Mouse (Mus musculus) layer of hippocampus, adult 9-10 months (tissue): ENCODE data around the gene Rapgef5.

Experiments
- DNase-seq: peaks from one replicate; pipeline ENCODE4 v3.0.0; 2022; ENCODE audit warnings: low spot score

Rapgef5 gene

DNA sequence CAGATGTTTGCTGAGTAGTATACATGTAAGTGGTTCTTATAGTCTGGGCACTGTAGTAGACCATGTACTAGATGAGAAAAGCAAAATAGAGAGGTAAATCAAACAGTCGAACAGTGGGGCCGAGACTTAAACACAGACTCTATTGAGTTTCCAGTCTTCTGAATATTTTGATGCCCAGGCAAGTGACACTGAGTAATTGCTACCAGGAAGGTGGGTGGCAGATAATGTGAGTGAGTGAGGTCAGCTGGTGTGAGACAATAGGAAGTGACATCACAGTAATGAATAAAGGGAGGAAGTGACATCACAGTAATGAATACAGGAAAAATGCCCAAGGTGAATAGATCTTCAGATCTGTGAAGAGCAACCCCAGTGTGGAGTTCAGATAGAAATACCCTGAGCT is at the start of gene Rapgef5:
Gene Rapgef5, plus strand, starts transcription at position 301 of the 400 bp plus-strand sequence.
- no peak for DNase-seq

GRCm38 (mm10) chr12:117468329-117468728 is 48.0 kb upstream of the Rapgef5 start:
- DNase-seq = no peak

DNA sequence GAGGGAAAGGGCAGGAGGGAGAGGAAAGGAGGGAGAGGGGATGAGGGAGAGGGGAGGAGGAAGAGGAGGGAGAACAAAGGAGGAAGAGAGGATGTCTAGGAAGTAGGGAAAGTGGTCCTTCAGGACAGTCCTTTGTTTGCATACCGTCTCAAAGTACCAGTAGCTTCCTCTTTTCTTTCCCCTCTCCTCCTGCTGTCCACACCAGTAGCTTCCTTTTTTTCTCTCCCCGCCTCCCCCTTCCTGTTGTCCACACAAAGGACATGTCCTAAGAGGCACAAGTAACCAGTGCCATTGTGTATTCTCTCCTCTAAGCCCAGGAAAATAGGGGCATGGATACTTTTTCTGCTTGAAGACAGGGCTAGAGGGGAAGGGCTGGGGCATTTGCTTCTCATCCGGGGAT is 37.3 kb upstream of the Rapgef5 start:
- no peak for DNase-seq

DNA sequence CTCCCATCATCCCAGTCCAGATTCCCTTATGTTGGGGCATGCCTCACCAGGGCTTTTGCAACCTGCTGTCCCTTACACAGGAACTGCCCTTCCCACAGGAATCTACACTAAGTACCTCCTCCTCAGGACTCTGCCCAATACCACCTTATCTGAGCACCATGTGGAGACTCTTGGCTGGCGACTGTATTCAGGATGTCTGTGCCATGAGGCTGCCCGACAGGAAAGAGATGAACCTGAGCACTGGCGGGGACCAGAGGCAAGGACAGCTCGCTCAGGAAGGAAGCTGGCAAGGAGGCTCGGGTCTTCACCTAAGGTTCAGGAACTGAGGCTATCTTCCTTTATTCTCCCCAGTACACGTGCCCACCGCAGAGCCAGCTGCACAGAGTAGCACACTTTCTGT is 36.6 kb upstream of the Rapgef5 start:
- no peak for DNase-seq

GRCm38 (mm10) chr12:117480958-117481357 is 35.3 kb upstream of the Rapgef5 start:
- no peak for DNase-seq

DNA sequence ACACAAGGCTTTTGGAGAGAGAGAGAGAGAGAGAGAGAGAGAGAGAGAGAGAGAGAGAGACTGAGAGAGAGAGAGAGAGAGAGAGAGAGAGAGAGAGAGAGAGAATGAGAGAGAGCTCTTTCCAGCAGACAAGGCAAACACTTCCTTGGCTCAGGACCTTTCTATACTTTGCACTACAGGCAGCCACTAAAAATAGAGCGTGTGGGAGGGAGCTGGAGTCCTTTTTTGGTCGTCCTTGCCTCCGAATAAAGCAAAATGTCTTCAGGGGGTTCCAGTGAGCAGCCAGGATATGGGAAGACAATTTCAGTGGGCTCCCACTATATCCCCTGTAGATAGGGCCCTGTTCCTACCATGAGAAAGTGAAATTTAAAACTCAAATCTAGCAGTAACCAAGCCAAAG is 33.6 kb upstream of the Rapgef5 start:
- no peak for DNase-seq

- DNase-seq = no peak
Observed at GRCm38 (mm10) chr12:117486118-117487057, 29.9 kb upstream of the Rapgef5 start.

DNA sequence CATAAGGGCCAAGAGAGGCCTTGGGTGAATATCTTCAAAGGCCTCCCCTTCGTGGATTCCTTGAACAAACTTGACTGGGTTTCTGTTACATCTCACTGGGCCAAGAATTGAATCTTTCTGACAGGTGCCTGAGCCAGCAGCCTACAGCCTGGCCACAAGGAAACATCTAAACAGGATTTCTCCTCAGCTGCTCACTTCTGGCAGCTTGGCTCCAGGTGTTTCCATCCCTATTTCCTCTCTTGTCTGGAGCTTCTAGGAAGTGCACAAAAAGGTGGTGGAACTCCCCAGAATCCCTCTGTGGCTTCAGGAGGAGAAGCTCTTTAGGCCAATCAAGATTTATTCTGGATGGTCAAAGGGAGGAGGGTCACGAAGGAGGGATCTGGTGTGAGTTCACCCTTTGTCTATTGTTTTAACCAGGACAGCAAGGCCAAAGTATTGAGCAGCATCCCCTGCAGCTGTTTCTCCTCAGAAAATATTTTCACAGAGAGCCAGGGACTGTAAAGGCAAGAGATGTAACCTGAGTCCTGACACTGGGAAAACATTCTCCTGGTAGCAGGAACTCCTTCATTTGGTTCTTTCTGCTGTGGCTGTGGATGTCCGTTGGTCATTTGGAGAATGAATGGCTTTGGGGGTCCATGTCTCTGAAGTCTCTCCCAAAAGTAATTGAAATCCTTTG is 19.6 kb upstream of the Rapgef5 start:
- no peak for DNase-seq

- peak; percentile 33 for DNase-seq
Observed at GRCm38 (mm10) chr12:117497361-117497760, 18.9 kb upstream of the Rapgef5 start.

DNA sequence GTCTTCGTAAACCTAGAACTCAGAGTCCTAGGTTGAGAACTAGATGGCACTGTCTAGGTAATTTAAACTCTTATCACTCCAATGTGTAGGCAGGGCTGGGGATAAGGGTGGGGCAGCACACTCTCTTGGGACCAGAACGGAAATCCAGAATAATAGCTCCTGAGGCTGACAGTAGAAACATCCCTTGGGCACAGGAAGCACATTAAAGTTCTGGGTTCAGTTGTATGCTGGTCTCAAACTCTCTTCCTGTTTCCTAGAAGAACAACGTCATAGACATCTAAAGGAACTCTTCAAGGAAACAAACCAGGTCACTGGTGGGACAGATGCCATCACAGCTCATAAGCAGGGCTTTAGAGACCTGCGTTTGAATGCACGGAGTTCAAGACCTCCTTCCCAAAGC is 17.0 kb upstream of the Rapgef5 start:
- DNase-seq = no peak

- no peak for DNase-seq
Observed at GRCm38 (mm10) chr12:117501180-117501579, 15.1 kb upstream of the Rapgef5 start.

- no peak for DNase-seq
Observed at GRCm38 (mm10) chr12:117502834-117503233, 13.4 kb upstream of the Rapgef5 start.

GRCm38 (mm10) chr12:117505163-117505562 is 11.1 kb upstream of the Rapgef5 start:
- DNase-seq = no peak

- DNase-seq = no peak
Observed at GRCm38 (mm10) chr12:117507772-117508171, 8.5 kb upstream of the Rapgef5 start.

- no peak for DNase-seq
Observed at GRCm38 (mm10) chr12:117509919-117510318, 6.4 kb upstream of the Rapgef5 start.

GRCm38 (mm10) chr12:117512468-117512867 is 3.8 kb upstream of the Rapgef5 start:
- no peak for DNase-seq

GRCm38 (mm10) chr12:117513150-117513932 is 2.9 kb upstream of the Rapgef5 start:
- DNase-seq = no peak

GRCm38 (mm10) chr12:117517275-117517936 is 1.1 kb downstream of the Rapgef5 start:
- DNase-seq = no peak

DNA sequence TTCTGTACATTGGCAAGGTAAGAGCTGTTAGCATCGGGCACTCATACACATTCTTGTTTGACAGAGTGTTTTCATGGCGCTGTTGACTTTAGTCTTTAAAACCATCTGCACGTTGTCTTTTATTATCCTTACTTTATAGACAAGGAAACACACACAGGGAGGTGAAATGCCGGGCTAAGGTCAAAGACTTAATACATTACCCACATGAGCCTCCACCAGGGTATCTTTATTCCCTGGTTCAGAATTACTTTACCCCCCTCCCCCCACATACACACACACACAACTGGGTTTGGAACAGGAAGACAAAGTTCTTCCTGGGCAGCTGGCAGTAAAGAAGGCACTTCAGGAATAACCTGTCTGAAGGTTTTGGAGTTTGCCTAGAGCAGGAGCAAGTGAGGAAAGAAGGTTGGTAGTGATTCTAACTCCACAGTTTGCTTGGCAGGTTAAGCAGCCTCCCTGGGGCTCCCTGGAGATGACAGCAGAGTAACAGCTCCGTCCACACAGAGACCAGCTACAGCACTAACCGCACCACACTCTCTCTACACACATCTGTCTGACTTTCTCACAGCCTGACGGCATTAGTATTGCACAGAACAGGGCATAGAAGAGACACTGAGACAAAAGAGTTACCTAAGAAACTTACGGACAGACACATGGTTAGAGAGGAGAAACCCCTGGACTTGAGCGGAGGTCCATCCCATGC is 8.2 kb downstream of the Rapgef5 start:
- DNase-seq = no peak

- DNase-seq = no peak
Observed at GRCm38 (mm10) chr12:117527889-117528288, 11.6 kb downstream of the Rapgef5 start.

DNA sequence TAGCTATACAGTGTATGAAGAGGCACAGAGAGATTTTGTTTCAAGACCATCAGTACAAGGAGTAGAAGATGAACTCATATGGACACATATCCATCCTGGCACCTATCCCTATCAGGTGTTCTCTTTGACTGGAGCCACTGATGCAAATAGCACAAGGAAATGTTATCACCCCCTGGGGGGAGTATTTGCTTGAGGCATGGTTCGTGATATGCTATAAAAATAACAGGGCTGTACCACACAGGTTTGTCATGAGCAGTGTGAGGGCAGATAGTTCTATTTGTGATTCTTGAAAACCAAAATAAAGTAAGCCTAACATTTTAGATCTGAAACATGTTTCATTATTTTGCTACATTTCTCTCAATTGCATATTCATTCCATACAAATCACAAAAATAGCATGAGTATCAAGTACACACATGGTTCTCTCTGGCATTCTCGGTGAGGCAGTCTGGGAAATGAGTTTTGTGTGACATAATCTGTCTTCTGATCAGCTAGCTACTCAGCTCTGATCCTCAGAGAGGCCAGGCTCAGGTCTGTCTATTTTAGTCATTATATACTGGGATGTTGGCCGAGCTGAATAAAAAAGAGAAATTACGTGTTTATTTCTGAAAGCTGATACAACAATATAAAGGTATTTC is 12.3 kb downstream of the Rapgef5 start:
- DNase-seq = no peak
